Mouse (Mus musculus): Measurements from ENCODE around the gene Slc28a3. TPM values are rescaled to one million over a fixed set of nuclear protein-coding genes. Genes with fewer than 3 reads are reported as not detected.

Gene Slc28a3
- polyA plus RNA-seq, 1 experiment from 2014 or later, result not detected

DNA sequence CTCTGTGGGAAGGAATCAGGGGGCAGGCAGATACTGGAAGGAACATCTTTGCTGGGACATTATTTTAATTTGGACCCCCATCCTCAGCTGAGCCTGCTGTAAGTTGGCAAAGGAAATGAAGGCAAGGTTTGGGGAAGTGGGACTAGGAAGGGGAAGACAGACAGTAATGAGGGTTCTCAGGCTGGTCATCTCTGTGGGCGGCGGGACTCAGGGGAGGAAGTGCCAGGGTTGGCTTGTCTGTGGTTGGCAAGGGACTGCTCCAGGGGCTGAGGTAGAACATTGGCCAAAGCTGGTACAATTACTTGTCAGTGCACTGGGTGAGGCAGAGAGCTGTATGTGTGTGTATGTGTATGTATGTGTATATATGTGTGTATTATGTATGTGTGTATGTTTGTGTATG, 107.1 kb downstream of the Slc28a3 start:
- Histone ChIP-seq H3K36me3 (replicated peaks; ENCODE audit: control insufficient read depth, insufficient read depth) (no peaks in the 10 kb centered on the region), H3K4me2 (replicated peaks) (no peak overlapping the region), H3K4me3 (replicated peaks; ENCODE audit: low read length) (no peak overlapping the region), H3K9me3 (ENCODE audit: control insufficient read depth, low read length) (no peaks in the 10 kb centered on the region), H3K9ac (no peak overlapping the region), H3K27ac (no peak overlapping the region), H3K27me3 (ENCODE audit: control insufficient read depth, insufficient read depth, low read length) (no peaks in the 10 kb centered on the region), H3K4me1 (replicated peaks; ENCODE audit: control insufficient read depth, insufficient read depth, low read length) (no peaks in the 10 kb centered on the region)
- ATAC-seq (ENCODE audit: low FRiP score) (no peak), DNase-seq (ENCODE audit: low spot score) (no peak)
- 92% methylated on average over 2 of the region's 2 CpGs for whole genome bisulfite sequencing

DNA sequence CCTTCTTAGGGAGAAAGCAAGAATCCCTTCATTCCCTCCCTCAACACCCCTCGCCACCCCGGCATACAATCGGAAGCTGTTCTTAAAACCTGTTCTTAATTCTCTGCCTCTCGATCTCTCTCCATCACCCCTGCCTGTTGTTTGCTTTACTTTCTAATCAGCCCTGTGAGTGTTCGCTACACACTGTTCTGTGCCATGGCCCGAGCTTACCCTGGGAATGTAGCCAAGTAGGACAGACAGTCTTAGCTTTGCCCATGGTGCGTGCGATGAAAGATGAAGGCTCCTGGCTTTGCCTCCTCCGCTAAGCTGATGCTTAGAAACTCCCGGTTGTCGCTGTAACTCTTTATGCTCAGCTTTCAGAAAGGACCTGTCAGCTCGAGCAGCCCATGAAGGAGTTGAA, 112.9 kb downstream of the Slc28a3 start:
- ATAC-seq (ENCODE audit: low FRiP score) (no peak), DNase-seq (ENCODE audit: low spot score) (no peak)
- no peak overlapping the region for H3K9ac ChIP-seq
- H3K4me1 ChIP-seq (replicated peaks; ENCODE audit: control insufficient read depth, insufficient read depth, low read length), result no peaks in the 10 kb centered on the region
- 72% methylated on average over 12 of the region's 12 CpGs for WGBS
- H3K36me3 ChIP-seq (replicated peaks; ENCODE audit: control insufficient read depth, insufficient read depth), result no peaks in the 10 kb centered on the region
- H3K9me3 ChIP-seq (ENCODE audit: control insufficient read depth, low read length), result no peaks in the 10 kb centered on the region
- H3K27me3 ChIP-seq (ENCODE audit: control insufficient read depth, insufficient read depth, low read length), result no peaks in the 10 kb centered on the region
- H3K27ac ChIP-seq, result no peak overlapping the region
- no peak overlapping the region for H3K4me3 ChIP-seq (replicated peaks; ENCODE audit: low read length)
- H3K4me2 ChIP-seq (replicated peaks), result no peak overlapping the region

Other genes with a start within 250 kb of the Slc28a3 start
- 25.6 and 26.3 TPM in 2 replicates for gene 2210016F16Rik, start 225.7 kb downstream of the Slc28a3 start, polyA plus RNA-seq (2014; fragmentation: Nextera tagmentation; extraction: Ambion mirVana)
- 24.3 and 24.9 TPM in 2 replicates for gene Rmi1, start 208.6 kb downstream of the Slc28a3 start, polyA plus RNA-seq (2014; fragmentation: Nextera tagmentation; extraction: Ambion mirVana)
- 1,306 and 1,409 TPM in 2 replicates for gene Hnrnpk, start 207.5 kb downstream of the Slc28a3 start, polyA plus RNA-seq (2014; fragmentation: Nextera tagmentation; extraction: Ambion mirVana)
- 108 and 117 TPM in 2 replicates for gene Ntrk2, start 195.7 kb upstream of the Slc28a3 start, polyA plus RNA-seq (2014; fragmentation: Nextera tagmentation; extraction: Ambion mirVana)

Measured in hindbrain, embryonic 14.5 days (tissue).